Mouse (Mus musculus): ENCODE data around the gene Cox8a.

Cox8a gene

DNA sequence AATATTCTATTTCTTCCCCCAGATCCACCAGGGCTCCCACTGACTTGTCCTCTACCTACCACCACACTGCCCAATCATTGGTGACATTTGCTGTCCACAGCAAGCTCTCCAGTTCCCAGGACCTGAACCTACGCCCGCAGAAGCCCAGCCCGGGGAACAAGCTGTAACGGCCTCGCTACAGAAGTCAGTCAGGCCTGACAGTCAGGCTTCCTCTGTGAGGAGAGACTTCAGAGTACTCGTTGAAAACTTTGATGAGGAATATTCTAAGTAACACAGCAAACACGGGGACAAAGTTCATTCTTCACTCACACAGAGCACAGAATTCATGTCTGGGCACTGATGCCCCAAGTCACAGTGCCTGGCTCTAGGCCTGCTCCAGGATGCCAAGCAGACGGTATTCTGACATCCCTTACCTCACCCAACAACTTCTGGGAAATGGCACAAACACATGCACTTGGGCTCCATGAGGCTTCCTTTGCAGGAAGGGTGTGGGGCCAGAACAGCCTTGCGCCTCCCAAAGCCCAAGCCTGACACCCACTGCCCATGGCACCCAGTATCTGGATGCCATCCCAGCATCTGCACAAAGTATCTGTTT, 7.8 kb upstream of the Cox8a start:
- in situ Hi-C loops (cut with MboI; ENCODE audit: unreplicated experiment in 2 of 2): loop anchor here in 1 of 2 experiments (5.0 kb wide), 1 partner anchor 42 kb away; the partner anchor contains the start of gene Rcor2

GRCm38 (mm10) chr19:7224253-7224652, 6.8 kb upstream of the Cox8a start:
- in situ Hi-C loops (cut with MboI; ENCODE audit: unreplicated experiment in 2 of 2): no loop called here

DNA sequence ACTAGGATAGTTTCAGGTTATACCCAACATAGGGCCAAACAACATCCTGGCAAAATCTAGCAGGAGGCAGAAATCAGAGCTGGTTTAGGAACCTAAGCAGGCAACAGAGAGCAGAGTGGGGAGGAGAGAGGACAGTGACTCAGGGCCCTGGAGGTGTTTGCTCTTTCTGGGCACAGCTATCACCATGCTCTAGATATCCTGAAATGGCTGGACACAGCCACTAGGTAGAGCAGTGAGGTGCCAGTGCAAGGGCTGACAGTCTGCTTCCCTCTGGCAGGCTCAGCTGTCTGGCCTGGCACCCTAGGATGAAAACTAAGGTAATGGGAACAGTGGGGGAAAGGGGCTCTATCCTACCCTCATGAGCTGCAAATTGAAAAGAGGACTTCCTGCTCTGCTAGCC, 6.1 kb upstream of the Cox8a start:
- in situ Hi-C loops (cut with MboI; ENCODE audit: unreplicated experiment in 2 of 2): no loop called here

DNA sequence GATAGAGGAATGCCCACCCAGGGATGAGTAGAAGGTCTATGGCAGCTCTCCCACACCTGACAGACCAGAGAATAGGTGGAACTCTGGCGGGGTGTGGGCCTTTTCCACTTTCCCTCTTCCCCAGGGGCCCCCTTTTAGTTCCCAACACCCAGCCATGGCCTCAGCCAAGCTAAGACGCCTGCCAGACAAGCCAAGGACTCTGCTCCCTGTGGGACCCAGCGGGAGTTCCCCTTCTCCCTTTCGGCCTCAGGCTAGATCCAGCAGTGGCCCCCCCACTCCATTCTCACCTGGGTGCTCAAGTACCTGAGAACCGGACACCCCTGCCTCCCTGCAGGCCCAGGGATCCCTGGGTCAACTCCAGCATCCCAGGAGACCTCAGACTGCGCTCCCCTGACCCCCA, 4.8 kb upstream of the Cox8a start:
- in situ Hi-C loops (cut with MboI; ENCODE audit: unreplicated experiment in 2 of 2): no loop called here

DNA sequence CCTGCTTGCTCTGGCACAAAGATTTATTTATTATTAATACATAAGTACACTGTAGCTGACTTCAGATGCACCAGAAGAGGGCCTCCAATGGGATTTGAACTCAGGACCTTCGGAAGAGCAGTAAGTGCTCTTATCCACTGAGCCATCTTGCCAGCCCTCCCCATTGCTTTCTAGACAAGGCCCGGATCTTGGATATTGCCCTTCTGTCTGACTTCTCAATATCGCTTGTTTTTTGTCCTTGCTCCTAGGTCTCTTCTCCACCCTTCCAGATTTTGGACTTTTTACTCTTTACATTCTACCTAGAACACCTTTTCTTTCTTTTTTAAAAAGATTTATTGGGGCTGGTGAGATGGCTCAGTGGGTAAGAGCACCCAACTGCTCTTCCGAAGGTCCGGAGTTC, 1.3 kb upstream of the Cox8a start:
- in situ Hi-C loops (cut with MboI; ENCODE audit: unreplicated experiment in 2 of 2): no loop called here

GRCm38 (mm10) chr19:7217926-7218267, 481 bp upstream of the Cox8a start:
- in situ Hi-C loops (cut with MboI; ENCODE audit: unreplicated experiment in 2 of 2): no loop called here

- in situ Hi-C loops (cut with MboI; ENCODE audit: unreplicated experiment in 2 of 2): no loop called here
Observed at GRCm38 (mm10) chr19:7214484-7214883, 2.9 kb downstream of the Cox8a start.

GRCm38 (mm10) chr19:7213010-7213409, 4.4 kb downstream of the Cox8a start:
- in situ Hi-C loops (cut with MboI; ENCODE audit: unreplicated experiment in 2 of 2): no loop called here

DNA sequence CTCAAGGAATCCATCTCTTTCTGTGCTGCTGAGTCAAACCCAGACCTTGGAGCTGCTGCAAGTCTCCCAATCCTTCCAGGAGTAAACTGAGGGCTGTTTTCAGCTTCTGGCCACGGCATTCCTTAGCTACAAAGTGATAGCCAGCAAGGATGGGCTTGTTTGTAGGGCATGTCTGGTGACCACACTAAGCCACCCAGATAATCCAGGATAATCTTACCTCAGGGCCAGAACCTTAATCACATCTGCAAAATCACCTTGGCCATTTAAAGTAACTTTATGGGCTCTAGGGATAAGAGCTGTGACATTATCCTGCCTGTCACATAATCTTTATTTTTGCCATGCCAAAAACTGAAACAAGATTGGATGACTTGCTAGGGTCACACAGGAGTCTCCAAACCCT, 5.2 kb downstream of the Cox8a start:
- in situ Hi-C loops (cut with MboI; ENCODE audit: unreplicated experiment in 2 of 2): no loop called here

DNA sequence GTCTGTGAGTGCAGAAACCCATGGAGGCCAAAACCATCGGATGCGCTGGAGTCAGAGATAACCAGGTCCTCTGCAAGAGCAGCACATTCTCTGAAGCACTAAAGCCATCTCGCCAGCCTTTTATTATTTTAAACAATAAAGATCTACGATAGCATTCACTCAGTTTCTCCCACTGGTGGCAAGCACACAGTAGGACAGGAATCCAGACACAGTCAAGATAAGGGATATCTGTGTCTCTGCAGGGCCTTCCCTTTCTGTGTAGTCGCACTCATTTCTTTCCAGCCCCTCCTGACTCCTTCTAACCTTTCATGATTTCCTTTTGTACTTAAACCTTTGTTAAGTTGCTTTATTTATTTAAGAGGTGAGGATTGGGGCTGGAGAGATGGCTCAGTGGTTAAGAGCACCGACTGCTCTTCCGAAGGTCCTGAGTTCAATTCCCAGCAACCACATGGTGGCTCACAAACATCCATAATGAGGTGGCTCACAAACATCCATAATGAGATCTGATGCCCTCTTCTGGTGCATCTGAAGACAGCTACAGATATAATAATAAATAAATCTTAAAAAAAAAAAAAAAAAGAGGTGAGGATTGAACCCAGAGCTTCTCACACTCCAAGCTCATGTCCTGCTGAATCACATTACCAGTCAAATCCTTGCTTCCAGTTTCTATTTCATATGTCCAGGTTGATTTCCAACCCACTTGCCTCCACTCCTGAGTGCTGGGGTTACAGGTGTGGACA, 7.3 kb downstream of the Cox8a start:
- in situ Hi-C loops (cut with MboI; ENCODE audit: unreplicated experiment in 2 of 2): loop anchor here in 1 of 2 experiments (5.0 kb wide), 1 partner anchor 143 kb away; no protein-coding TSS in a partner anchor

- in situ Hi-C loops (cut with MboI; ENCODE audit: unreplicated experiment in 2 of 2): loop anchor here in 1 of 2 experiments (5.0 kb wide), 1 partner anchor 139 kb away; no protein-coding TSS in a partner anchor
Observed at GRCm38 (mm10) chr19:7205753-7206736, 11.4 kb downstream of the Cox8a start, which contains the start of gene Otub1. TSS of gene Otub1 (minus strand) at chr19:7206316.

GRCm38 (mm10) chr19:7205326-7205725, 12.1 kb downstream of the Cox8a start:
- in situ Hi-C loops (cut with MboI; ENCODE audit: unreplicated experiment in 2 of 2): loop anchor here in 1 of 2 experiments (5.0 kb wide), 1 partner anchor 138 kb away; no protein-coding TSS in a partner anchor

DNA sequence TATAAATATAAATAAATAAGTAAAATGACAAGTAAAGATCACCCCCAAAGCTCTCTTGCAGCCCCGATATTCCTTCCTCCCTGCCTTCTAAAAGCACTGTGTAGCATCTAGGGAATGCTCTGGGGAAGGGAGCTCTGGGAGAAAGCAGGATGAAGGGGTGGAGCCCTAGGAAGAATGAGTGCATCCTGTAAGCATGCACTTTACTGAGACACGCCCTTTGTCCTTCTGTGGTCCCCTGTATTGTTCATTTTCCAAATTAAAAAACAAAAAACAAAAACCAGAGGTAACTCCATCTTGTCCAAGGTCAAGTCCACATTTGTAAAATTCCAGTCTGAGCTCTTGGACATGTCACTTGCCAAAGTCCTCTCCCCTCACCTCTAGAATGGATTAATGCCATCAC, 12.5 kb downstream of the Cox8a start:
- in situ Hi-C loops (cut with MboI; ENCODE audit: unreplicated experiment in 2 of 2): loop anchor here (5.0 kb wide), 2 partner anchors 133 to 138 kb away; no protein-coding TSS in a partner anchor

- in situ Hi-C loops (cut with MboI; ENCODE audit: unreplicated experiment in 2 of 2): loop anchor here in 1 of 2 experiments (5.0 kb wide), 1 partner anchor 128 kb away; no protein-coding TSS in a partner anchor
Observed at GRCm38 (mm10) chr19:7200427-7200826, 17.0 kb downstream of the Cox8a start.

DNA sequence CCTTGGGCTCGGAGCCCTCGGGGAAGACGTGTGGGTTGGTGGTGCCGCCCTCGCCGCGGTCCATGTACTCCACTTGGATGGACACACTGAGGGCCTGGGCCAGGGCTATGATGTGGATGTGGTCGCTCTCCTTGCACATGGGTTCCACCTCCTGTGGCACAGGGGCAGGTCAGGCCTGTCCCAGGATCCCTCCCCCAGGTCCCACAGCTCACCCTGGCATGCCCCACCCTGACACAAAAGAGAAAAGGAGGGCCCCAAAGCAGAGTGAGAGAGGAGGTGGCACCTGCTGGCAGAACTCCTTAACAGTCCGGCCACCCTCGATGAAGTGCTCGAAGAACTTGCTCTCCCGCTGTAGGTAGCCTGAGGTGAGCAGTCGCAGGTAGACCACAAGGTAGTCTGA, 18.3 kb downstream of the Cox8a start:
- in situ Hi-C loops (cut with MboI; ENCODE audit: unreplicated experiment in 2 of 2): no loop called here

- in situ Hi-C loops (cut with MboI; ENCODE audit: unreplicated experiment in 2 of 2): no loop called here
Observed at GRCm38 (mm10) chr19:7197445-7197844, 20.0 kb downstream of the Cox8a start.

GRCm38 (mm10) chr19:7196741-7197270, 20.6 kb downstream of the Cox8a start:
- in situ Hi-C loops (cut with MboI; ENCODE audit: unreplicated experiment in 2 of 2): no loop called here

DNA sequence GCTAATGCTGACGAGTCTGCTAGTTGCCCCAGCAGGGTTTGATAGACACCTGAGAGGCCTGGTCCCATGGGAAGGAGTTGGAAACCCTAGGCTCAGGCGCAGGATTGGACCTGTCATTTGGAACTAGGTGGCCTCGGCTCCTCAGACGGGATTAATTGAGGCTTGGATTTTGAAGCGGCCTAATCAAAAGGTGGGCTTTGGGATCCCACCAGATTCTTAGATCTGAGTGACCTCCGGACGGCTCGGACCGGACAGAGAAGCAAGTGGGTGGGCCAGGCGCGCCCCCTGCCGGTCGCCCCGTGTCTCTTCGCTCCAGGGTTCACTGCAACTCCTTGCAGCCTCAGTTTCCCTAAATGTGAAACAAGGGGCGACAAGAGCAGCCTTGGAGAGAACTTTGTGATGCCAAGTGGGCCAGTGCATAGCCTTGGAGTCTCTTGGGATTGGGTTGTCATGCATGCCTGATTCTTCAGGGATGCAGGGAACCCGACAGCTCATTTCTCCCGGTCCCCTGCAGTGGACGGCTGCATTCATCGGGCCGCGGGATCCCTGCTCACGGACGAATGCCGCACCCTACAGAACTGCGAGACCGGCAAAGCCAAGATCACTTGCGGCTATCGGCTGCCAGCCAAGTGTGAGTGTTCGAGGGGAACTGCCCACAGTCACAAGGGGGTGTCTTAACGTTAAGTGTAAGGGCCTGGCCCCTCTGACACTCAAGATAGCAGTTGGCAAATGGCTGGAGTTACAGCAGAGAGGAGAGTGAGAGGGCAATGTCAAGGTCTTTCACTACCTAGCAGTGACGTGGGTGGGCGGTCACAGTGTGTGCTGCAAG, 21.3 kb downstream of the Cox8a start:
- in situ Hi-C loops (cut with MboI; ENCODE audit: unreplicated experiment in 2 of 2): no loop called here

GRCm38 (mm10) chr19:7192561-7192967, 24.9 kb downstream of the Cox8a start:
- in situ Hi-C loops (cut with MboI; ENCODE audit: unreplicated experiment in 2 of 2): no loop called here

- in situ Hi-C loops (cut with MboI; ENCODE audit: unreplicated experiment in 2 of 2): no loop called here
Observed at GRCm38 (mm10) chr19:7191639-7192038, 25.8 kb downstream of the Cox8a start.

Measured in v-Abl transformed pro-B cells (cell line).